ENCODE assay signal across 13 mouse cellular contexts in genomic region chr2:5649226-5649625, GRCm38 (mm10).
"Had no signal": no experiment of that assay in that cellular context is flagged by ENCODE, and none has a peak within 500 bp of the region (broad histone marks: within the 10 kb centered on the region; RNA-seq: fewer than 3 reads in every experiment).

No protein-coding gene starts in this region.

- H3K4me2 ChIP-seq: kidney, embryonic 15.5 days; liver, embryonic 13.5 days; midbrain, embryonic 11.5 days had no signal

- H3K4me1 ChIP-seq: kidney, embryonic 15.5 days; liver, embryonic 13.5 days had no signal

- H3K4me3 ChIP-seq: kidney, embryonic 15.5 days; liver, embryonic 13.5 days had no signal

- H3K9me3 ChIP-seq: kidney, embryonic 15.5 days; liver, embryonic 13.5 days had no signal

- DNase-seq: kidney, adult 11 months; kidney, adult 8-10 months; kidney, postnatal 10 days; kidney, postnatal 36 days; layer of hippocampus, adult 9-11 months; liver, embryonic 13.5 days; lung, adult 2 months; lung, postnatal 14 days; lung, postnatal 4 days; midbrain, embryonic 14.5 days; thymus, postnatal 25 days had no signal

- H3K27ac ChIP-seq: kidney, embryonic 15.5 days; liver, embryonic 13.5 days had no signal

- H3K27me3 ChIP-seq: kidney, embryonic 15.5 days; liver, embryonic 13.5 days had no signal

- H3K36me3 ChIP-seq: kidney, embryonic 15.5 days; liver, embryonic 13.5 days had no signal

- H3K9ac ChIP-seq: kidney, embryonic 15.5 days; liver, embryonic 13.5 days had no signal
